Mouse (Mus musculus) hindlimb bud, embryonic 11.5 days (tissue): ENCODE data around the gene Cd200r3.

Experiments
- DNase-seq: peaks from one replicate; pipeline ENCODE4 v3.0.0-alpha.2; 2012; ENCODE audit warnings: low read depth, low spot score; ENCODE audit errors: extremely low spot score

Cd200r3 gene

GRCm38 (mm10) chr16:44986029-44986428, 42.6 kb downstream of the Cd200r3 start:
- no peak for DNase-seq

GRCm38 (mm10) chr16:44988667-44989357, 45.3 kb downstream of the Cd200r3 start:
- no peak for DNase-seq

- DNase-seq, result no peak
Measured at GRCm38 (mm10) chr16:44993319-44994019, 50.0 kb downstream of the Cd200r3 start.

GRCm38 (mm10) chr16:44994206-44994953, 50.9 kb downstream of the Cd200r3 start:
- DNase-seq, result no peak

GRCm38 (mm10) chr16:44995111-44995510, 51.6 kb downstream of the Cd200r3 start:
- no peak for DNase-seq

- no peak for DNase-seq
Measured at GRCm38 (mm10) chr16:44996701-44997100, 53.2 kb downstream of the Cd200r3 start.

- DNase-seq, result no peak
Measured at GRCm38 (mm10) chr16:44999537-44999936, 56.1 kb downstream of the Cd200r3 start.

GRCm38 (mm10) chr16:45004443-45004842, 61.0 kb downstream of the Cd200r3 start:
- DNase-seq, result no peak

- DNase-seq, result no peak
Measured at GRCm38 (mm10) chr16:45005280-45005679, 61.8 kb downstream of the Cd200r3 start.

GRCm38 (mm10) chr16:45006971-45007370, 63.5 kb downstream of the Cd200r3 start:
- no peak for DNase-seq

- DNase-seq, result no peak
Measured at GRCm38 (mm10) chr16:45007807-45008206, 64.3 kb downstream of the Cd200r3 start.

GRCm38 (mm10) chr16:45009634-45010033, 66.2 kb downstream of the Cd200r3 start:
- DNase-seq, result no peak

- DNase-seq, result no peak
Measured at GRCm38 (mm10) chr16:45015591-45015990, 72.1 kb downstream of the Cd200r3 start.

GRCm38 (mm10) chr16:45016488-45016887, 73.0 kb downstream of the Cd200r3 start:
- no peak for DNase-seq

- no peak for DNase-seq
Measured at GRCm38 (mm10) chr16:45018868-45019267, 75.4 kb downstream of the Cd200r3 start.

- DNase-seq, result no peak
Measured at GRCm38 (mm10) chr16:45020055-45020454, 76.6 kb downstream of the Cd200r3 start.

- DNase-seq, result no peak
Measured at GRCm38 (mm10) chr16:45020669-45021309, 77.3 kb downstream of the Cd200r3 start.

GRCm38 (mm10) chr16:45021443-45021842, 78.0 kb downstream of the Cd200r3 start:
- DNase-seq, result no peak

- no peak for DNase-seq
Measured at GRCm38 (mm10) chr16:45023904-45024303, 80.4 kb downstream of the Cd200r3 start.

- no peak for DNase-seq
Measured at GRCm38 (mm10) chr16:45025321-45025720, 81.8 kb downstream of the Cd200r3 start.

- no peak for DNase-seq
Measured at GRCm38 (mm10) chr16:45029080-45029479, 85.6 kb downstream of the Cd200r3 start.
